Mouse (Mus musculus): ENCODE results near the gene Prss36. TPM values are rescaled to one million over a fixed set of nuclear protein-coding genes. Genes with fewer than 3 reads are reported as not detected.

Prss36 gene
- polyA plus RNA-seq, 1 experiment: 5.5 TPM

DNA sequence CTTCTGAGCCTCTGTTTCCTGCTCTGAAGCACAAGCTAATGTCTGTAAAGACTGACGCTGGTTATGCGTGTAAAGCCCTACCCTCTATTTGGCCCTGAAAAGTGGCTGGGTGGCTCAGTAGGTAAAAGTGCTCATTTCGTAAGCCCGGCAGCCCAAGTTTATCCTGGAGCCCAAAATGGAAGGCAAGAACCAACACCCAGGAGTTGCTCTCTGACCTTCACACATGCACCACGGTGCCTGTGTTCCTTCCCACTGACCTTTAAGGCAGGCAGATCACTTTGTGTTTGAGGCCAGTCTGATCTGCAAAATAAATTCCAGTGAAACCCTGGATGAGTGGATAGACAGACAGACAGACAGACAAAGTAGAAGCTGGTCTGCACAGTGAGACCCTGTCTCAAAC lies 22.8 kb downstream of the Prss36 start:
- TF ChIP-seq GATA1 (IDR thresholded peaks at IDR 0.05; ENCODE audit: low read length): no peak

DNA sequence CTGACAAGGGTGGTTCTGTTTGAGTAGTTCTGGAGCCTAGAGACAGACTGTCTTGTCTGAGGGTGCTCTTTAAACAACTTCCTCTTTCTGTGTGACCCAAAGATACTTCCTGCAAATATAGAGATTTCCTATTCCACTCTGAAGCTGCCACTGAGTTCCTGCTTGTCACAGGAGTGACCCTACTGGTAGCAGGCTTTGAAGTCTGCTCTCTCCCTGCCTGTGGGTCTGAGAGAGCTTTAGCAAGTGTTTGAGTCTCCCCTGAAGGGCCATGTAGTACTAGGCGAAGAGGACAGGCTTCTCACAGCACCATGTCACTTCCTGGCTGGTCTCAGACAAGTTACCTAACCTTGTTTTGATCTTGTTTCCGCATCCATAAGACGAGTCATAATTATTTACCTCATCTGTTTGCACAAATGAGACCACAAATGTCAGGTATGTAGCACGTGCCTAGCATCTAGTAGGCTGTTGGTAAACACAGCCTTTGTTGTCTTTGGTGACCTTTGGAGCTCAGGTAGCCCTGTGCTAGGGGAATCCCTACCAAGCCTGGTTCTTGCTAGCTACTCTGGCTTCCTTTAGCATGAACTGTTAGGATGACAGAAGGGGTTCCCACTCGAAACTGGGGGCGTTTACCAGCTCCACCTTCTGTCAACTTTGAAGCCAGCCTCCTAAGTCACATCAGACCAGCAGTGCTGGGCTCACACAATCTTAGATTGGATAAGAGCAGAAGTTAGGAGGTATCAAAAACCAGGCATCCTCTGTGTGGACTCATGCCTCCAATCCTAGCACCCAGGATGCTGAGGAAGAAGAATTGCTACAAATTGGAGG lies 23.9 kb downstream of the Prss36 start:
- TF ChIP-seq GATA1 (IDR thresholded peaks at IDR 0.05; ENCODE audit: low read length): no peak

- no peak for TF ChIP-seq GATA1 (IDR thresholded peaks at IDR 0.05; ENCODE audit: low read length)
Measured at GRCm38 (mm10) chr7:127921516-127921915, 25.0 kb downstream of the Prss36 start.

- TF ChIP-seq GATA1 (IDR thresholded peaks at IDR 0.05; ENCODE audit: low read length): no peak
Measured at GRCm38 (mm10) chr7:127919290-127919689, 27.2 kb downstream of the Prss36 start.

GRCm38 (mm10) chr7:127918203-127918602 lies 28.3 kb downstream of the Prss36 start:
- TF ChIP-seq GATA1 (IDR thresholded peaks at IDR 0.05; ENCODE audit: low read length): no peak

DNA sequence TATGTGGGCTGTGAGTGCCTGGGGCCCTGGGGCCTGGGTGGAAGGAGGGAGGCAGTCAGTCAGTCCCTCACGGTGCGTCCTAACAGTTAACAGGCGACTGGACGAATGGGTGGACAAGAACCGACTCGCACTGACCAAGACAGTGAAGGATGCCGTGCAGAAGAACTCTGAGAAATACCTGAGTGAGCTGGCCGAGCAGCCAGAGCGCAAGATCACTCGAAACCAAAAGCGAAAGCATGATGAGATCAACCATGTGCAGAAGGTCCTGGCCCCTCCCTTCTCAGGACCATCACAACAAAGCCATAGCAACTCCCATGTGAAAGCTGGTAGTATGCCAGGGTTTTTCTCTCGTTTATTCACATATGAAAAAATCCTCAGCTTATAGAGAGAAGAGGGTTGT lies 31.2 kb downstream of the Prss36 start:
- no peak for TF ChIP-seq GATA1 (IDR thresholded peaks at IDR 0.05; ENCODE audit: low read length)

GRCm38 (mm10) chr7:127912938-127913337 lies 33.6 kb downstream of the Prss36 start:
- TF ChIP-seq GATA1 (IDR thresholded peaks at IDR 0.05; ENCODE audit: low read length): no peak

DNA sequence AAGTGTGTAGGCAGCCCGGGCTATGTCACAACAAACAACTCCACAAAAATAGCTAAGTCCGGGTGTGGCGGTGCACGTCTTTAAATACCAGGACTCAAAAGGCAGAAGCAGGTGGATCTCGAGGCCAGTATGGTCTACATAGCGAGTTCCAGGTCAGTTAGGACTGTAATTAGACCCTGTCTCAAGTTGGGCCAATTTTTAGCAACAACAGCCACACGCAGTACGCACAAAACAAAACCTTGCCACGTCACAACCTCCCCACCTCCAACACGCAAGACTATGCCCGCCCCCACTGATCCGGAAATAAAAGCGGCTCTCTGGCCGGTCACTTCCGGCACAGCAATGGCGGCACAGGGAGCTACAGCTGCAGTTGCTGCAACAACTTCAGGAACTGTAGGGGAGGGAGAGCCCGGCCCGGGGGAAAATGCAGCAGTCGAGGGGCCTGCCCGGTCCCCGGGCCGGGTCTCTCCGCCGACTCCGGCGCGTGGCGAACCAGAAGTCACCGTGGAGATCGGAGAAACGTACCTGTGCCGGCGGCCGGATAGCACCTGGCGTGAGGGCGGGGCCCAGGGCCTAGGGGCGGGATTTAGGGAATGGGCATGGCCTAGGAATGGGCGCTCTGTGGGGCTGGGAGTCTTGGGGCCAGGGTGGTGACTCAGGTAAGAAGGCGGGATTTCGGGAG lies 34.2 kb downstream of the Prss36 start, which contains the start of gene Kat8:
Kat8 (plus strand) TSS at position 327 of the 682 bp plus-strand sequence.
- no peak for TF ChIP-seq GATA1 (IDR thresholded peaks at IDR 0.05; ENCODE audit: low read length)

DNA sequence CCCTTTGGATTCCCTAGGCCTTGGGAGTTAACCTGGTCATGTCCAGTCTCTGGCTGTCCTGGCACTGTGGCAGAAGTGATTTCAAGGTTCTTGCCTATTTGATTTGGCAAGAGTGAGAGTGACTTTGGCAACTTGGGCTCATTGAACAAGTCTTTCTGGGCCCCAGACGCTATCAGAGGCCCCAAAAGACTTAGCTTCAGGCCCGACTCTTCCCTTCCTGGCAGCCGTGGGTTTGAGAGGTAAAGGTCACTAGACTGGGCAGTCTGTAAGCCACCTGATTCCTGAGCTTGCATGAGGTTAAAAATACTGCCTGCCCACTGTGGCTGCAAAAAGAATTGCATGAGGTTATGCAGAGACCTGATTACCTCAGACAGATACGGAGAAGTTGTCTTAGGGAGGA lies 37.9 kb downstream of the Prss36 start:
- no peak for TF ChIP-seq GATA1 (IDR thresholded peaks at IDR 0.05; ENCODE audit: low read length)

DNA sequence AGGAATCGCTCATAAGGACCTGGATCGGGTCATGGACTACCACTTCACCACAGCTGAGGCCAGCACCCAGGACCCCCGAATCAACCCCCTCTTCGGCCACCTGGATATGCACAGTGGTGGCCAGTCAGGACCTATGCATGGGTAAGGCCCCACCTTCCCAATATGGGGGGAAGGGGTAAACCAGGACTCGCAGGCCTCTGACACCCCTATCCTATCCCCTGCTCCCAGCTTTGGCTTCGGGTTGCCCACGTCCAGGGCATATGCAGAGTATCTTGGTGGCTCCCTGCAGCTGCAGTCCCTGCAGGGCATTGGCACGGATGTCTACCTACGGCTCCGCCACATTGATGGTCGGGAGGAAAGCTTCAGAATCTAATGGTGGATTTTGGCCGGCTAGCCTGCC lies 38.6 kb downstream of the Prss36 start:
- no peak for TF ChIP-seq GATA1 (IDR thresholded peaks at IDR 0.05; ENCODE audit: low read length)

GRCm38 (mm10) chr7:127903971-127904796 lies 42.3 kb downstream of the Prss36 start, which contains the start of gene Bckdk:
Gene Bckdk (plus strand): TSS chr7:127904082.
- TF ChIP-seq GATA1 (IDR thresholded peaks at IDR 0.05; ENCODE audit: low read length): no peak

DNA sequence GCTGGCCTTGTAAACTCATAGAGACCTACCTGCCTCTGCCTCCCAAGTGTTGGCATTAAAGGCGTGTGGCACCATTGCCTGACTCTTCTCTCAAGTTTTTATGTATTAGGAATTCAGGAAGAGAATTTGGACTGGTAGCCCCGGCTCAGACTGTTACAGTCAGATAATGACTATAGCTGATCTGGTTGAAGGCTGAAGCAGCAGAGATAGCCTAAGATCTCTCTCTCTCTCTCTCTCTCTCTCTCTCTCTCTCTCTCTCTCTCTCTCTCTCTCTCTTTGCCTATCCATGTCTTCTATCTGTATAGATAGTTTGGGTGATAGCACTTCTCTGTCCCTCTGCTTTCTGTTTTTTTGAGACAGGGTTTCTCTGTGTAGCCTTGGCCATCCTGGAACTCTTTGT lies 44.8 kb downstream of the Prss36 start:
- no peak for TF ChIP-seq GATA1 (IDR thresholded peaks at IDR 0.05; ENCODE audit: low read length)

- no peak for TF ChIP-seq GATA1 (IDR thresholded peaks at IDR 0.05; ENCODE audit: low read length)
Measured at GRCm38 (mm10) chr7:127899997-127900396, 46.5 kb downstream of the Prss36 start.

- no peak for TF ChIP-seq GATA1 (IDR thresholded peaks at IDR 0.05; ENCODE audit: low read length)
Measured at GRCm38 (mm10) chr7:127898179-127898956, 48.2 kb downstream of the Prss36 start.

GRCm38 (mm10) chr7:127897542-127897941 lies 49.0 kb downstream of the Prss36 start:
- TF ChIP-seq GATA1 (IDR thresholded peaks at IDR 0.05; ENCODE audit: low read length): no peak

Measured in G1E-ER4 (cell line).